Mouse (Mus musculus) bone marrow macrophage, adult 2 months (primary cell): ENCODE results near the gene Cnpy1.

Experiments
- CTCF ChIP-seq: IDR thresholded peaks from 2 replicates; pipeline ENCODE4 v1.5.1; 2012; ENCODE audit warnings: low read depth, mild to moderate bottlenecking, low read length, moderate library complexity
- POLR2A ChIP-seq: IDR thresholded peaks from 2 replicates; pipeline ENCODE4 v1.6.1; 2012; ENCODE audit warnings: mild to moderate bottlenecking, low read depth, low read length, borderline replicate concordance

DNA sequence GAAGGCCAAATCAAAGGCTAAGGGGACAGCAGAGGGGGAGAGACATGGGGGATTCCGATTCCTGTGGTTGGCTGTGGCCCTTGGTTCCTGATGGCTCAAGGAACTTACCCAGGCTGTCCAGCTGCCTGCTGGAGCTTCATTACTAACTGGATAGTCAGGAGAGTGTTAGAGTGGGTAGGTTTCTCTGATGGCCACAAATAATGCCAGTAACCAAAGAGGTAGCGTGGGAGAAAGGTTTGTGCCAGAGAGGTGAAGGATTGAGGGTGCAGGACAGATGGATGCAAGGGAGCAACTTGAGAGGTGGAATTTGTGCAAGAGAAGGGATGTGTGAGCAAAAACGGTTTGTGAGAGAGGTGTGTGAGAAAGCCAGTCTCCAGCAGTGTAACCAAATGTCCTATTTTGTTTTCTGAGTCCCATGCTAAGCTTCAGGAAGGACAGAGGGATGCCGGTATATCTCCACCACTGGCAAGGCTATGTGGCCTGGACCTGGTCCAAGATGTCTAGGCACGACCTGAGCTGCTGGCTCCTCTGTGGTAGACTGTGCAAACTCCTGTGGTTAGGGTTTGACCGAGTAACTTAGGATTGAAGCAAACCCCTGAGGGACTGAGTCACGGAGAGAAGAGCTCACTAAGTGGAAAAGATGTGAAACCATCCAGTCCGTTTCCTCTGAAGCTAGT is 2.0 kb downstream of the Cnpy1 start:
- no peak for TF ChIP-seq CTCF
- no peak for TF ChIP-seq POLR2A
